Mouse (Mus musculus): ENCODE data around the gene Ticam1. TPM values are rescaled to one million over a fixed set of nuclear protein-coding genes. Genes with fewer than 3 reads are reported as not detected.

Gene Ticam1
- polyA plus RNA-seq, 1 experiment: 20.5 TPM

DNA sequence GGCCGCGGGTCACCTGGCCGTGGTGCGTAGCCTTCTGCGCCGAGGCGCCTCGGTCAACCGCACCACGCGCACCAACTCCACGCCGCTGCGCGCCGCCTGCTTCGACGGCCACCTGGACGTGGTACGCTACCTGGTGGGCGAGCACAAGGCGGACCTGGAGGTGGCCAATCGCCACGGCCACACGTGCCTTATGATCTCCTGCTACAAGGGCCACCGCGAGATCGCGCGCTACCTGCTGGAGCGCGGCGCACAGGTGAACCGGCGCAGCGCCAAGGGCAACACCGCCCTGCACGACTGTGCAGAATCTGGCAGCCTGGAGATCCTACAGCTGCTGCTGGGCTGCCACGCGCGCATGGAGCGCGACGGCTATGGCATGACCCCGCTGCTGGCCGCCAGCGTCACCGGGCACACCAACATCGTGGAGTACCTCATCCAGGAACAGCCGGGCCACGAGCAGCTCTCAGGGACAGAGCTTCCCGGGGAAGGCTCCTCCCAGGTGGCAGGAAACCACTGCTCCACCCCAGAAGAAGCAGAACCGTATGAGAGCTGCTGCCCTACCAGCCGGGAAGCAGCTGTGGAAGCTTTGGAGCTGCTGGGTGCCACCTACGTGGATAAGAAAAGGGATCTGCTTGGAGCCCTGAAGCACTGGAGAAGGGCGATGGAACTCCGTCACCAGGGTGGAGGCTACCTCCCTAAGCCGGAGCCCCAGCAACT is 19.2 kb downstream of the Ticam1 start:
- 6% methylated on average over 58 of the region's 58 CpGs for WGBS
- peak in 1 of 2 experiments; percentile 19 for DNase-seq (ENCODE audit: low read depth in 1 of 2, low spot score in 2 of 2)
- no peaks in the 10 kb centered on the region for H3K27me3 ChIP-seq (ENCODE audit: control insufficient read depth, insufficient read depth, low read length)
- peaks cover 18% of the 10 kb centered on the region for H3K4me1 ChIP-seq (ENCODE audit: control insufficient read depth, insufficient read depth, insufficient read length)
- TF ChIP-seq CTCF (IDR thresholded peaks at IDR 0.05; ENCODE audit: extremely low read depth, insufficient read depth, insufficient read length, insufficient replicate concordance): no peak
- TF ChIP-seq POLR2A (IDR thresholded peaks at IDR 0.05; ENCODE audit: low read depth, low read length): no peak
- H3K36me3 ChIP-seq (ENCODE audit: control insufficient read depth, insufficient read depth, low read length): peaks cover 23% of the 10 kb centered on the region
- H3K27ac ChIP-seq (ENCODE audit: insufficient read depth, low read length): 0 out of 2 replicates have a peak overlapping the region, but pooled peaks have one; percentile 17
- peak overlapping the region; percentile 69 for H3K4me3 ChIP-seq (ENCODE audit: extremely low read depth, insufficient read depth, insufficient read length)

DNA sequence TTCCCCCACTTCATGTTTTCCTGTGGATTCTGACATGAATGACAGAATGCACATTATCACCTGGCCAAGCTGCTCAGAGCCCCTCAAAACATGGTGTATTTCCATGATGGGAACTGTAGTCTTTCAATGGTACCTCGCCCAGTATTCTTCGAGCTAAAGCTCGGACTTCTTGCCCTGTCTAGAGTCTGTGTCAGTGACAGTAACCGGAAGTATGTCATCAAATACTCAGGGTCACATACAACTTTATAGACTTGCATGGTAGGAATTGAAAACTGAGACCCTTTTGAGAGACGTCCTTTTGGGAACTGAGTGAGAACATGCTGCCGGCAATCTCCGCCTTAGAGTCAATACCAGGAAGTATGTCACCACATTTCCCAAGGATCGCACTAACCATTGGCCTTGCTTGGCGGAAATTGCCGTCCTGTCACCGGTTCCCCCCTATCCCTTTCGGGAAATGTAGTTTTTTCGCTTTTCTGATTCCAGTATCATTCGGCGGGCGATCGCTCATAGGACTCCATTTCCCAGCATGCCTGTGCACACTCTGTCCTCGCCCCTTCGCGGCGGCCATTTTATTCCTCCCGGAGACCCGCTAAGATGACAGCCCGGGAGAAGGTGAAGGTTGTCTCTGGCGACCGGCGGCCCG is 20.2 kb downstream of the Ticam1 start, which contains the start of gene Fem1a:
Gene Fem1a, plus strand, starts transcription at position 572 of the 643 bp plus-strand sequence.
- peak; percentile 87 to 98 for DNase-seq (ENCODE audit: low read depth in 1 of 2, low spot score in 2 of 2)
- Histone ChIP-seq H3K36me3 (ENCODE audit: control insufficient read depth, insufficient read depth, low read length) (peaks cover 21% of the 10 kb centered on the region), H3K27ac (ENCODE audit: insufficient read depth, low read length) (peak within 1 kb of the TSS; percentile 91), H3K4me3 (ENCODE audit: extremely low read depth, insufficient read depth, insufficient read length) (peak within 1 kb of the TSS; percentile 69), H3K4me1 (ENCODE audit: control insufficient read depth, insufficient read depth, insufficient read length) (peaks cover 19% of the 10 kb centered on the region), H3K27me3 (ENCODE audit: control insufficient read depth, insufficient read depth, low read length) (no peaks in the 10 kb centered on the region)
- under 1% methylated on average over 28 of the region's 28 CpGs for WGBS
- TF ChIP-seq POLR2A (IDR thresholded peaks at IDR 0.05; ENCODE audit: low read depth, low read length) (peak; percentile 37; the same call in 1 of the 2 replicates), CTCF (IDR thresholded peaks at IDR 0.05; ENCODE audit: extremely low read depth, insufficient read depth, insufficient read length, insufficient replicate concordance) (no peak)

DNA sequence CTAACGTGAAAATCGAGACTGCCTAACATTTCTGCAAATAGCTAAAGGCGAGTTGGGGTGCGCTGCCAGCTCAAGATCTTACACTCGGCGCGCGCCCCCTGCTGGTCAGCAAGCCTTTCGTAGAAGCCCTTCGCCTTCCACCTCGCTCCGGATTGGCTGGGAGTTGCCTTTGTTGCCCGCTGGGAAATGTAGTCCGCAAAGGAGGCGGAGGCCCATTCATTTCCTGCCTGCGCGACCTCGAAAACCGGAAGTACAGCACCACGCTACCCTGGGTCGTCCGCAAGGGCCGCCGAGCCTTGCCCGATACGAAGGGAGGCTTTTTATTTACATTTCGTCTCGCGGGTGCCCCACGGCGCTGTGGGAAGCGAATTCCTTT is 20.7 kb downstream of the Ticam1 start:
- no peaks in the 10 kb centered on the region for H3K27me3 ChIP-seq (ENCODE audit: control insufficient read depth, insufficient read depth, low read length)
- DNase-seq (ENCODE audit: low read depth in 1 of 2, low spot score in 2 of 2): peak; percentile 97 to 99
- peak overlapping the region; percentile 91 for H3K27ac ChIP-seq (ENCODE audit: insufficient read depth, low read length)
- WGBS: under 1% methylated on average over 32 of the region's 32 CpGs
- peak; percentile 62; the same call in 1 of the 2 replicates for TF ChIP-seq POLR2A (IDR thresholded peaks at IDR 0.05; ENCODE audit: low read depth, low read length)
- TF ChIP-seq CTCF (IDR thresholded peaks at IDR 0.05; ENCODE audit: extremely low read depth, insufficient read depth, insufficient read length, insufficient replicate concordance): peak; percentile 98
- peak overlapping the region; percentile 62 for H3K4me3 ChIP-seq (ENCODE audit: extremely low read depth, insufficient read depth, insufficient read length)
- H3K4me1 ChIP-seq (ENCODE audit: control insufficient read depth, insufficient read depth, insufficient read length): peaks cover 21% of the 10 kb centered on the region
- H3K36me3 ChIP-seq (ENCODE audit: control insufficient read depth, insufficient read depth, low read length): peaks cover 21% of the 10 kb centered on the region

DNA sequence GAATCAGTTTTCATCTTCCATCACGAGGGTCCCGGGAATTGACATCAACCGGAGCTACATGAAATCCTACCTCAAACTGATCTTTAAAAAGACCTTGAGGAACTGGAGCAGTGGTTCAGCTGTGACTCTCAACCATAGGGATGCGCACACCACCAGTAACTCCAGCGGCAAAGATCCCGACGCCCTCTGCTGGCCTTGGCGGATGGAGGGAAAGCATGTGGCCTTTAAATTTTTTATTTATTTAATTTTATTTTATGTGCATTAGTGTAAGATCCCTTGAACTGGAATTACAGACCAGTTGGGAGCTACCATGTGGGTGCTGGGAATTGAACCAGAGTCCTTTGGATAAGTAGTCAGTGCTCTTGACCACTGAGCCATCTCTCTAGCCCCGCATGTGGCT is 21.2 kb downstream of the Ticam1 start:
- TF ChIP-seq POLR2A (IDR thresholded peaks at IDR 0.05; ENCODE audit: low read depth, low read length): no peak
- TF ChIP-seq CTCF (IDR thresholded peaks at IDR 0.05; ENCODE audit: extremely low read depth, insufficient read depth, insufficient read length, insufficient replicate concordance): no peak
- Histone ChIP-seq H3K27ac (ENCODE audit: insufficient read depth, low read length) (no peak overlapping the region), H3K4me1 (ENCODE audit: control insufficient read depth, insufficient read depth, insufficient read length) (peaks cover 21% of the 10 kb centered on the region), H3K36me3 (ENCODE audit: control insufficient read depth, insufficient read depth, low read length) (peaks cover 18% of the 10 kb centered on the region), H3K4me3 (ENCODE audit: extremely low read depth, insufficient read depth, insufficient read length) (no peak overlapping the region), H3K27me3 (ENCODE audit: control insufficient read depth, insufficient read depth, low read length) (no peaks in the 10 kb centered on the region)
- peak in 1 of 2 experiments; percentile 29 for DNase-seq (ENCODE audit: low read depth in 1 of 2, low spot score in 2 of 2)
- 17% methylated on average over 9 of the region's 9 CpGs for WGBS

DNA sequence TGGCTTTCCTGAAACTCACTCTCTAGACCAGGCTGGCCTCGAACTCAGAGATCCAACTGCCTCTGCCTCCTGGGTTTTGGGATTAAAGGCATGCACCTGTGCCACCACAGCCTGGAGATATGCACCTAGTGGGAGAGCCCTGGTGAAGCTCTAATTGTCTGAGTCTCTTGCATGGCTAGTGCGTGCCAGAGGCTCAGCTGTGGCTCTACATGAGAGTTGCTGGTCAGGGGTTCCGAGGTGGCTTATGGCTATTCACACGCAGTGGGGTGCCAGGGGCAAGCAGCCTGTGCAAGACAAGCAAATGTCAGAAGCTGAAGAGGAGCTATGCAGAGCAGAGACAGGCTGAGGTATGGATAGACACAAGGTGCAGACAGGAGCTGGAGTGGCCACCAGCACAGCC is 21.9 kb downstream of the Ticam1 start:
- Histone ChIP-seq H3K27ac (ENCODE audit: insufficient read depth, low read length) (no peak overlapping the region), H3K36me3 (ENCODE audit: control insufficient read depth, insufficient read depth, low read length) (peaks cover 12% of the 10 kb centered on the region), H3K27me3 (ENCODE audit: control insufficient read depth, insufficient read depth, low read length) (no peaks in the 10 kb centered on the region), H3K4me1 (ENCODE audit: control insufficient read depth, insufficient read depth, insufficient read length) (peaks cover 20% of the 10 kb centered on the region), H3K4me3 (ENCODE audit: extremely low read depth, insufficient read depth, insufficient read length) (no peak overlapping the region)
- DNase-seq (ENCODE audit: low read depth in 1 of 2, low spot score in 2 of 2): no peak
- 91% methylated on average over 4 of the region's 4 CpGs for WGBS
- TF ChIP-seq POLR2A (IDR thresholded peaks at IDR 0.05; ENCODE audit: low read depth, low read length) (no peak), CTCF (IDR thresholded peaks at IDR 0.05; ENCODE audit: extremely low read depth, insufficient read depth, insufficient read length, insufficient replicate concordance) (no peak)

DNA sequence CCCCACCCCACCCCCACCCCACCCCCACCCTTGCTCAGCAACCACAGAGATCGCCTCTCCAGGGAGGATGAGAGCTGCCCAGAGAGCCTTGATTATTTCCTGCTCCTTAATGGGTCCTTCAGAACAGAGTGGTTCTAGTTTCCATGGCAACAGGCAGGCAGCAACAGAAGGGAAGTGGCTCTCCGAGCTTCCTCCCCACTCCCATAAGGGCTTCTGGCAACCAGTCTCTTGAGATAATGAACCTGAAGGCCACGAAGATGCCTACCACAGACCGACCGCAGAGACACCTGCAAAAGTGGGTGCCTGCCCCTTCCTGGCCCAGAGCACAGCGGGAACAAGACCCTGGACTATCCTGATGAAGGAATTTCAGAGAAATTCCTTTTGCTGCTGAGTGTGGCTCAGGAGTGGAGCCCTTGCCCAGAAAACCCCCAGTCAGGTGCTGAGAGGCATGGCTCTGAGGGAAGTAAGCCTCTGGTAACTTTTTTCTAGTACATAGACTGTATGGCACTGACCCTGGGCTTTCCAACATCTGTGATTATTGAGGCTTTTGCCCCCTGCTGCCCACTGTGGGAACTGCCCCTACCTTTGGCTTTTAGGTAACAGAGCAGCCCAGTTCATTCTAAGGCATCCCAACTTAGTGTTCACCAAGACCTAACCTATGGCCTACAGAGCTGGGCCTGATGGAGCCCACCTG is 25.3 kb downstream of the Ticam1 start:
- Histone ChIP-seq H3K27me3 (ENCODE audit: control insufficient read depth, insufficient read depth, low read length) (no peaks in the 10 kb centered on the region), H3K36me3 (ENCODE audit: control insufficient read depth, insufficient read depth, low read length) (no peaks in the 10 kb centered on the region), H3K4me3 (ENCODE audit: extremely low read depth, insufficient read depth, insufficient read length) (no peak overlapping the region), H3K4me1 (ENCODE audit: control insufficient read depth, insufficient read depth, insufficient read length) (peaks cover 3% of the 10 kb centered on the region; the same call in 1 of the 2 replicates), H3K27ac (ENCODE audit: insufficient read depth, low read length) (no peak overlapping the region)
- DNase-seq (ENCODE audit: low read depth in 1 of 2, low spot score in 2 of 2): peak; percentile 58 to 71
- TF ChIP-seq CTCF (IDR thresholded peaks at IDR 0.05; ENCODE audit: extremely low read depth, insufficient read depth, insufficient read length, insufficient replicate concordance): peak; percentile 59; the same call in 1 of the 2 replicates
- no peak for TF ChIP-seq POLR2A (IDR thresholded peaks at IDR 0.05; ENCODE audit: low read depth, low read length)
- WGBS: 2% methylated on average over 6 of the region's 6 CpGs
